Mouse (Mus musculus): ENCODE data around the gene Anp32b. TPM values are rescaled to one million over a fixed set of nuclear protein-coding genes. Genes with fewer than 3 reads are reported as not detected.

Gene Anp32b
- polyA plus RNA-seq, 1 experiment from 2014 or later, result 183 TPM

GRCm38 (mm10) chr4:46485696-46486417, 35.2 kb downstream of the Anp32b start:
- no peak for DNase-seq (ENCODE audit: low read depth, low spot score)
- CTCF ChIA-PET, result no interaction called here
- no peak for ATAC-seq

GRCm38 (mm10) chr4:46487348-46487747, 36.6 kb downstream of the Anp32b start:
- CTCF ChIA-PET, result interaction anchor here (1.5 kb wide), 1 partner anchor 9 kb away, joined by 3 read pairs; no protein-coding TSS in a partner anchor

More at GRCm38 (mm10) chr4:46485696-46486417, 35.2 kb downstream of the Anp32b start:
- TF ChIP-seq CTCF (IDR thresholded peaks at IDR 0.05), result no peak
- in situ Hi-C loops (cut with MboI; ENCODE audit: low pct_unique_long_range_greater_than_20kb), result no loop called here
- H3K27me3 ChIP-seq, result no peaks in the 10 kb centered on the region
- POLR2A ChIA-PET, result no interaction called here

DNA sequence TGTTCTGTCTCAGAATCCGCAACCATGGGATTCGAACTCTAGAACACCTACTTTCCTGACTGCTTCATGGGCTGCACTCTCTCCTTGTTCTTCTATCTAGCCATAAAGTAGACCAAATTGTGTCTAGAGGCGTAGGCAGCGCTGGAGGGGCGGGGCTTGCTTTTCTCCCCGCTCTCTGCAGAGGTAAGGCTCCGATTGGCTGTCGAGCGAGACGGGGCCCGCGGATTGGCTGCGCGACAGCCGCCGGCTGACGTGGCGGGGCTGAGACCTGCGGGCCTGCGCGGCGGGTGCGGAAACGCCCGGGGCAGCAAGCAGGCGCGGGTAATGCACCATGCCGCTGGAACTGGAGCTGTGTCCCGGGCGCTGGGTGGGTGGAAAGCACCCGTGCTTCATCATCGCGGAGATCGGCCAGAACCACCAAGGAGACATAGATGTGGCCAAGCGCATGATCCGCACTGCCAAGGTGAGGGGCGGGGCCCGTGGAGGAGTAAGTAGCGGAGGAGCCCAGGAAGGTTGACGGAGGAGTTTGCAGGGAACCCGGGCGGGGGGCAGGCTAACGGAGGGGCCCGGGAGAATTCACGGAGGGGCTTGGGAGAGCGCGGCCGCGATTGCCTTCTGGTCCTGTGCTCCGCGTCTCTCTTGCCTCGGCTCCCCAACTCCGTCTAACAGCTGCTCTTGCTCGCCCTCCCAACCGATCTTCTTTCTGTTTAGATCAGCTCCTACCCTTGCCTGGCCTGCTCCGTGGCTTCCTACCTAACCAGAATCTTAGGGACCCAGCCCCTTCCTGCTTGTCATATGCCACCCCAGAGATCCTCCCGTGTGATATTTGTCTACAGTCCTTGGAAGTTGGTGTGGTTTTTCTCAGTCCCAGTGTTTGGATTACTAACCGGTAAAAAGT, 38.6 kb downstream of the Anp32b start, which contains the start of gene Nans:
Nans (plus strand) TSS at position 221 of the 898 bp plus-strand sequence.
- H3K27me3 ChIP-seq, result no peaks in the 10 kb centered on the region
- ChIA-PET POLR2A (no interaction called here), CTCF (interaction anchor here (1.2 to 1.3 kb wide), 2 partner anchors 10 to 25 kb away, joined by 3 to 4 read pairs; no protein-coding TSS in a partner anchor)
- no peak for TF ChIP-seq CTCF (IDR thresholded peaks at IDR 0.05)
- DNase-seq (ENCODE audit: low read depth, low spot score), result peak; percentile 68
- peak; percentile 98 for ATAC-seq
- in situ Hi-C loops (cut with MboI; ENCODE audit: low pct_unique_long_range_greater_than_20kb), result no loop called here

More at GRCm38 (mm10) chr4:46487348-46487747, 36.6 kb downstream of the Anp32b start:
- in situ Hi-C loops (cut with MboI; ENCODE audit: low pct_unique_long_range_greater_than_20kb), result no loop called here
- no peak for DNase-seq (ENCODE audit: low read depth, low spot score)
- POLR2A ChIA-PET, result no interaction called here
- TF ChIP-seq CTCF (IDR thresholded peaks at IDR 0.05), result no peak
- ATAC-seq, result no peak
- no peaks in the 10 kb centered on the region for H3K27me3 ChIP-seq

DNA sequence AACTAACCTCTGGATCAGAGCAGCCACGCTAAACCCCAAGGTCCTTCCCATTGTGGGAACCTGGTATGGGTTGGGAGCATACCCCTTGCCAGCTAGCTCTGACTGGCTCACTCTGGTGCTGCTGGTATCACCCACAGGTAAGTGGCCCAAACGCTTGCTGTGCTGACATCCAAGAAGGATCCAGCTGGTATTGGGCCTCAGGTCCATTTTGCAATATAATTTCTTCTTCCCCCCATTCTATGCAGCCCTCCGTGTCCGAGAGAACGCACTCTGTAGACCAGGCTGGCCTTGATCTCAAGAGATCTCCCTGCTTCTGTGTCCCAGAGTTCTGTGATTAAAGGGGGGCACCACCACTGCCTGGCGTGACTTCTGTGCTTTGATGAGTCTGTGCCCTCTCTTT, 42.4 kb downstream of the Anp32b start:
- TF ChIP-seq CTCF (IDR thresholded peaks at IDR 0.05), result no peak
- in situ Hi-C loops (cut with MboI; ENCODE audit: low pct_unique_long_range_greater_than_20kb), result no loop called here
- CTCF ChIA-PET, result no interaction called here
- POLR2A ChIA-PET, result no interaction called here
- ATAC-seq, result no peak
- DNase-seq (ENCODE audit: low read depth, low spot score), result no peak
- no peaks in the 10 kb centered on the region for H3K27me3 ChIP-seq

DNA sequence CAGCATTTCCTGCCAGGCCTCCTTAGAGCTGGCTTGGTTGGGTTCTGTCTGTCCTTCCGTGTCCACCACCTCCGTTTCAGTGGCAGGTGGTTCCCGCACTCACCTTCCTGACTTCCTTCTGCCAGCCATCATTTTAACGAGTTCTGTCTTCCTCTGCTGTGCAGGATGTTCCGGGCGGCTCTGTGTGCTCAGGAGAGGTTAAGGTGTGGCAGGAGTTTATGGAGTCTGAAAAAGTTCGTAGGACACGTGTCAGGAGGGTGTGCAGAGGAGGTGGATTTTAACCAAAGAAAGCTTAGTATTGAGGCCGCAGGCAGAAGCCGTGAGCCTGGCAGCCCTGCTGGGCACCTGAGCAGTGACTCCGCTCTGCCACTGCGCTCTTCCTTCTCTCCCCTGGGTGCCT, 44.8 kb downstream of the Anp32b start:
- DNase-seq (ENCODE audit: low read depth, low spot score) (no peak), ATAC-seq (no peak)
- no peaks in the 10 kb centered on the region for H3K27me3 ChIP-seq
- ChIA-PET CTCF (no interaction called here), POLR2A (no interaction called here)
- no peak for TF ChIP-seq CTCF (IDR thresholded peaks at IDR 0.05)
- in situ Hi-C loops (cut with MboI; ENCODE audit: low pct_unique_long_range_greater_than_20kb), result no loop called here

DNA sequence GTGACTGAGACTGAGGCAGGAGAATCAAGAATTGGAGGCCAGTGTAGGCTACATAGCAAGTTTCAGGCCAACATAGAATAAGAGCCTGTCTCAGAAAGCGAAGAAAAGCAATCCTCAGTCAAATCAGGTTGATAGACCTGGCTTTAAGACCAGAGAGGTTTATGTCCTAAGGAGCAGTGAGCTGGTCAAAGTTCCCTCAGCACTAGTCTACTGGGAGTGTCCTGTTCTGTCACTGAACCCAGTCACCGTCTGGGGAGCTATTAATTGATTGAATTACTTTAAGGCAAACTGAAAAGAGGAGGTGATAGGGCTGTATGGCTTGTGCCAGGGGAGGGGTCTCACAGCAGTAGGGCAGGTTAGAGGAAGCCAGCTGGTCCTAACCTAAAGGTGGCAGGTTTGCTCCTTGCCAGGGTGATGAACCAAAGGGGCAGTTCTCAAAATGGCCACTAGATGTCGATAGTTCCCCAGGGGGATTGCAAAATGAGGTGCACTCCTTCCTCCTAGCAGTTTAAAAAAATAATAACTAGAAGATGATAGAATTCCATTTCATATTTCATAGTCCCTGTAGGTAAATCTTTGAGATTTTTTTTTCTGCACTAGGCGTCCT, 46.7 kb downstream of the Anp32b start:
- ATAC-seq, result peak; percentile 21
- ChIA-PET POLR2A (no interaction called here), CTCF (interaction anchor here (0.9 kb wide), 1 partner anchor 19 kb away, joined by 5 read pairs; no protein-coding TSS in a partner anchor)
- H3K27me3 ChIP-seq, result no peaks in the 10 kb centered on the region
- no peak for TF ChIP-seq CTCF (IDR thresholded peaks at IDR 0.05)
- DNase-seq (ENCODE audit: low read depth, low spot score), result no peak
- in situ Hi-C loops (cut with MboI; ENCODE audit: low pct_unique_long_range_greater_than_20kb), result no loop called here

DNA sequence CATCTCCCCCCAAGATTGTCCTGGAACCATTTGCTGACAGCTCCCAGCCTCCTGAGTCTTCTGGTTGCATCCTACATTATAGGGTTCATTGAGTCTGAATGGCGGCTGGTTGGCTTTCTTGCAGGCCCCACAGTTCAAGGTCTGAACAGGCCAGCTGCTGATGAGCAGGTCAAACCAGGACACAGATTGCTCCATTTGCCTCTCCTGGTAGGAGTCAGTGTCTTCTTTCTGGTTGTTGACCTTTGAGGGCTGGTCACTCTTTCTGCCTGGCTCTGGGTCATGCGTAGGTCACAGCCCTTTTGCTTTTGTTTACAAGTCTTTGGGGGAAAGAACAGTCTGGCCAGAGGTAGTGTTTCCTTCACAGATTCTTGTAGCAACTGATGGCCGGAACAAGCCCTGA, 47.8 kb downstream of the Anp32b start:
- CTCF ChIA-PET, result interaction anchor here (0.6 to 1.2 kb wide), 4 partner anchors 9 to 957 kb away, joined by 3 to 4 read pairs (median 3); no protein-coding TSS in a partner anchor
- POLR2A ChIA-PET, result no interaction called here
- no peaks in the 10 kb centered on the region for H3K27me3 ChIP-seq
- no peak for TF ChIP-seq CTCF (IDR thresholded peaks at IDR 0.05)
- DNase-seq (ENCODE audit: low read depth, low spot score) (no peak), ATAC-seq (no peak)
- in situ Hi-C loops (cut with MboI; ENCODE audit: low pct_unique_long_range_greater_than_20kb), result no loop called here

DNA sequence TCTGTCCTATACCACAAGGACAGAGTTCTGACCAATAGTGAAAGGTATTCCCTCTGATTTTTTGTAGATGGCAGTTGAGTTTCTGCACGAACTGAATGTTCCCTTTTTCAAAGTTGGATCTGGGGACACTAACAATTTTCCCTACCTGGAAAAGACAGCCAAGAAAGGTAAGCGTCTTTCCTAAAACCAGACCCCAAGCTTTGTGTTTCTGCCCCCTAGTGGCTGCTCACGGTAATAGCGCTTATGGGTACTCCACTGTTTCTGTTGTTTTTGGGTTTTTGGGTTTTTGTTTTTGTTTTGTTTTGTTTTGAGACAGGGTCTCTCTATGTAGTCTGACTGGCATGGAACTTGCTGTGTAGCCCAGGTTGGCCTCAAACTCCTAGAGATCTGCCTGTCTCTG, 48.3 kb downstream of the Anp32b start:
- ATAC-seq (no peak), DNase-seq (ENCODE audit: low read depth, low spot score) (no peak)
- TF ChIP-seq CTCF (IDR thresholded peaks at IDR 0.05), result no peak
- ChIA-PET CTCF (interaction anchor here (0.6 to 1.2 kb wide), 4 partner anchors 9 to 958 kb away, joined by 3 to 4 read pairs (median 3); no protein-coding TSS in a partner anchor), POLR2A (no interaction called here)
- no peaks in the 10 kb centered on the region for H3K27me3 ChIP-seq
- in situ Hi-C loops (cut with MboI; ENCODE audit: low pct_unique_long_range_greater_than_20kb), result no loop called here

- TF ChIP-seq CTCF (IDR thresholded peaks at IDR 0.05), result no peak
- in situ Hi-C loops (cut with MboI; ENCODE audit: low pct_unique_long_range_greater_than_20kb), result no loop called here
- ChIA-PET CTCF (interaction anchor here (0.8 kb wide), 1 partner anchor 43 kb away, joined by 3 read pairs; no protein-coding TSS in a partner anchor), POLR2A (no interaction called here)
- no peak for ATAC-seq
- DNase-seq (ENCODE audit: low read depth, low spot score), result no peak
- no peaks in the 10 kb centered on the region for H3K27me3 ChIP-seq
Observed at GRCm38 (mm10) chr4:46502606-46503502, 52.2 kb downstream of the Anp32b start.

All from Patski (cell line).